Mouse (Mus musculus): ENCODE data around the gene Astn2.

DNA sequence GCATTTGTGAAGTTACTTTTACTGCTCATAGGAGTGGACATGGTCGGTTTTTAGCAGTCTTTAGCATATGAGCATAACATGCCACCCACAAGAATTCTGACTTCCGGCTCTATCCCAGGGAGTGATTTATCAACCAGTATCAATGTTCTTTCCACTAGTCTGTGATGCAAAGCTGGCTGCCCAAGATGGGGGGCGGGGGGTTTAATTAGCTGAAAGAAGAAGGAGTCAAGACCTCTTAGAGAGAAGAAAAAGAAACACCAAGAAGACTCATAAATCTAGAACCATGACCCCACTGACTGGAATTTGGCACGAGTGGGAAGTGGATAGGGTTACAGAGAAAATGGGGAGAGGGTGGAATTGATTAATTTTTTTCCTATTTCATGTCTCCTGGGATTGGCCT, 374.5 kb downstream of the Astn2 start:
- TF ChIP-seq POLR2A (IDR thresholded peaks at IDR 0.05; ENCODE audit: borderline replicate concordance, low read depth, low read length) (no peak), CTCF (IDR thresholded peaks at IDR 0.05; ENCODE audit: low read depth, low read length) (no peak)
